Mouse (Mus musculus) liver, embryonic 14 days (tissue): ENCODE measurements around the gene Stk32c. TPM values are rescaled to one million over a fixed set of nuclear protein-coding genes. Genes with fewer than 3 reads are reported as not detected.

Source experiments
- polyA plus RNA-seq: library from polyadenylated mRNA; depleted of rRNA; stranded (reverse); fragments of >200 nt; gene quantifications from 2 replicates; pipeline ENCODE4 v1.2.3, GENCODE M21; 2012; rRNA removed

Stk32c gene
- polyA plus RNA-seq = 0.08 and 0.14 TPM in 2 replicates

GRCm38 (mm10) chr7:139212754-139213745 is at the start of gene Stk32c, which contains the start of gene Lrrc27:
TSS of gene Stk32c (minus strand) at chr7:139213307.
TSS of gene Lrrc27 (plus strand) at chr7:139212988.

GRCm38 (mm10) chr7:139247881-139248614 is 34.9 kb upstream of the Stk32c start, which contains the start of gene Pwwp2b:
TSS of gene Pwwp2b (plus strand) at chr7:139248482.

GRCm38 (mm10) chr7:139085629-139086194 is 127.4 kb downstream of the Stk32c start, which contains the start of gene Dpysl4:
TSS of gene Dpysl4 (plus strand) at chr7:139086001.

Other genes starting within 250 kb of the Stk32c start
- gene Dpysl4, start 127.3 kb downstream of the Stk32c start, polyA plus RNA-seq = 0.05 and 0.20 TPM in 2 replicates
- gene Lrrc27, start 319 bp downstream of the Stk32c start, polyA plus RNA-seq = 0.48 and 0.58 TPM in 2 replicates
- gene Pwwp2b, start 35.2 kb upstream of the Stk32c start, polyA plus RNA-seq = 0.89 and 1.0 TPM in 2 replicates
- 1.7 and 2.5 TPM in 2 replicates for gene Inpp5a, start 175.8 kb upstream of the Stk32c start, polyA plus RNA-seq